Mouse (Mus musculus) limb, embryonic 15.5 days (tissue): ENCODE results near the gene Foxi3. TPM values are rescaled to one million over a fixed set of nuclear protein-coding genes. Genes with fewer than 3 reads are reported as not detected.

Source experiments
- ATAC-seq: fragments of 200-750 bp; cut with Nextera tagmentation; 2 replicates; pipeline ENCODE4 v1.8.0; 2017; ENCODE audit warnings: low read depth, moderate TSS enrichment; ENCODE audit not compliant: insufficient number of reproducible peaks, low FRiP score, low TSS enrichment
- H3K27ac ChIP-seq: fragments of 300-500 bp; sonication (generic); 2 replicates; pipeline ENCODE4 v1.5.1; 2015; ENCODE audit warnings: moderate library complexity, mild to moderate bottlenecking, inconsistent platforms
- H3K27me3 ChIP-seq: fragments of 300-500 bp; sonication (generic); 2 replicates; pipeline ENCODE4 v1.6.1; 2015; ENCODE audit warnings: inconsistent platforms
- H3K36me3 ChIP-seq: fragments of 300-500 bp; sonication (generic); 2 replicates; pipeline ENCODE4 v1.6.1; 2015; ENCODE audit warnings: inconsistent platforms
- H3K4me1 ChIP-seq: fragments of 300-500 bp; sonication (generic); 2 replicates; pipeline ENCODE4 v1.6.1; 2015; ENCODE audit warnings: inconsistent platforms
- H3K4me2 ChIP-seq: fragments of 300-500 bp; sonication (generic); 2 replicates; pipeline ENCODE4 v1.6.1; 2015; ENCODE audit warnings: mild to moderate bottlenecking, inconsistent platforms
- H3K4me3 ChIP-seq: fragments of 300-500 bp; sonication (generic); 2 replicates; pipeline ENCODE4 v1.5.1; 2015; ENCODE audit warnings: mild to moderate bottlenecking, inconsistent platforms
- H3K9ac ChIP-seq: fragments of 300-500 bp; sonication (generic); 2 replicates; pipeline ENCODE4 v1.6.1; 2015; ENCODE audit warnings: inconsistent platforms
- H3K9me3 ChIP-seq: fragments of 300-500 bp; sonication (generic); 2 replicates; pipeline ENCODE4 v1.6.1; 2016; ENCODE audit warnings: inconsistent platforms
- WGBS: fragments of 180-500 bp; shearing (Covaris S2); methylation state at CpG from one replicate; pipeline ENCODE4 v1.1.7; 2015; 5-methylcytosine and 5-hydroxymethylcytosine counted together
- polyA plus RNA-seq: library from polyadenylated mRNA; unstranded; fragments of >200 nt; fragmentation: Nextera tagmentation; extraction: Ambion mirVana; gene quantifications from 2 replicates; pipeline ENCODE4 v1.2.1, GENCODE M21; 2015

Foxi3 gene
- polyA plus RNA-seq, 1 experiment from 2014 or later = 0.76 TPM

DNA sequence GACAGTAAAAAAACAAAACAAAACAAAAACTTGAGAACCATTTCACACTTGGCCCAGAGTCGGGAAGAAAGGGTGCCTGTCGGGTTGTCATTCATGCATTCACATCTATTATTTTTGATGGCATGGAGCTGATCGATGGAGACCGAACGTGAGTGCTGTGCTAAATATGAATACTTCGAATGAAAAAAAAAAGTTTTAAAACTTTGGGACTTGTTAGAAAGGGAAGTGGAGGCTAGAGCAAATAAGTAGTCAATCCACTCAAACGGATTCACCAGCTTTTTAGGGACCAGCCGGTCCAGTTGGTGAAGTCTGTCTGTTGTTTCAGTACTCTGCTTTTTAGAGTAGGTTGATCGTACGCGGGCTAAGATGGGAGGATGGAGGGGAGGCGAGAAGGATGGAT is 490 bp upstream of the Foxi3 start:
- no peak for ATAC-seq
- WGBS = under 1% methylated on average over 12 of the region's 12 CpGs

DNA sequence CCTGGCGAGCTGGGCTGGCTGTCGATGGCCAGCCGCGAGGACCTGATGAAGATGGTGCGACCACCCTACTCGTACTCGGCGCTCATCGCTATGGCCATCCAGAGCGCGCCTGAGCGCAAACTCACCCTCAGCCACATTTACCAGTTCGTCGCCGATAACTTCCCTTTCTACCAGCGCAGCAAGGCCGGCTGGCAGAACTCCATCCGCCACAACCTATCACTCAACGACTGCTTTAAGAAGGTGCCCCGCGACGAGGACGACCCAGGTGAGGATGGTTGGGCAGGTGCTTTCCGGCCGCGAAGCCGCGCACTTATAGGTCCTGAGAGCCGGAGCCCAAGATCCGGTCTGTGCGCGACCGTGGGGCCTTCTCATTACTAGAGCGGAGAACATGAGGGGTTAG is 605 bp downstream of the Foxi3 start:
- Histone ChIP-seq H3K36me3 (no peaks in the 10 kb centered on the region), H3K4me3 (peak overlapping the region; percentile 46), H3K9me3 (no peaks in the 10 kb centered on the region), H3K27me3 (peaks cover 78% of the 10 kb centered on the region), H3K9ac (no peak overlapping the region), H3K27ac (no peak overlapping the region), H3K4me1 (peaks cover 13% of the 10 kb centered on the region), H3K4me2 (peak overlapping the region; percentile 91)
- ATAC-seq = no peak
- WGBS = 1% methylated on average over 34 of the region's 34 CpGs

More for the DNA sequence above, 490 bp upstream of the Foxi3 start:
- no peaks in the 10 kb centered on the region for H3K36me3 ChIP-seq
- H3K27me3 ChIP-seq = peaks cover 75% of the 10 kb centered on the region
- H3K9ac ChIP-seq = peak overlapping the region; percentile 3; the same call in 1 of the 2 replicates
- no peaks in the 10 kb centered on the region for H3K9me3 ChIP-seq
- peak overlapping the region; percentile 46 for H3K4me3 ChIP-seq
- H3K27ac ChIP-seq = no peak overlapping the region
- H3K4me1 ChIP-seq = peaks cover 13% of the 10 kb centered on the region
- peak overlapping the region; percentile 91 for H3K4me2 ChIP-seq

DNA sequence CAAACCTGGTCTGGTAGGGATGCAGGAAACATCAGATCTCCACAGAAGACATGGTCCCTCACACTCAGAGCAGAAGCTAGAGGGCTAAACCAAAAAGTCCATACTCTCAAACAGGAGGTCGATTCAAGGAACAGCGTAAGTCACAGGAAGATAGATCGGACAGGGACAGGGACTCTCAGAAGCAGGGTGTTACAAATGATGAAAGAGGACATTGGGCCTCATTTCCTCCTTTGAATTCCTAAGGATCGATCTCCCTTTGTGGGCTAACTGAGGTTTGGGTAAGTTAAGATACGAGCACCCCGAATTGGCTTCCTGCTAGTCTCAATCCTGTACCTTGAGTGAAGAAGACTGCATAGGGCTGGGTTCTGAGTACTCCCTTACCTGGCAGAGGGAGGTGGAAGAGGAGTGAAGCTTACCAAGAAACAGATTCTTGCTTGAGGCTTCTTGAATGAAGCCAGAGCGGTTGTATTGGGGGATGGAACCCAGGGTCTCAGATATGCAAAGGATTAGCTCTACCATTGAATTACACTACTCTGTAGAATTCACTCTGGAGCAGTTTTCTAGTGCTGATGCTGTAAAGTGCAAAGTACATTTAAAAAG is 1.1 kb downstream of the Foxi3 start:
- Histone ChIP-seq H3K4me1 (peaks cover 13% of the 10 kb centered on the region), H3K9me3 (no peaks in the 10 kb centered on the region), H3K4me2 (peak overlapping the region; percentile 91), H3K9ac (no peak overlapping the region), H3K4me3 (peak overlapping the region; percentile 46), H3K27me3 (peaks cover 76% of the 10 kb centered on the region), H3K27ac (no peak overlapping the region), H3K36me3 (no peaks in the 10 kb centered on the region)
- 15% methylated on average over 7 of the region's 7 CpGs for WGBS
- no peak for ATAC-seq

DNA sequence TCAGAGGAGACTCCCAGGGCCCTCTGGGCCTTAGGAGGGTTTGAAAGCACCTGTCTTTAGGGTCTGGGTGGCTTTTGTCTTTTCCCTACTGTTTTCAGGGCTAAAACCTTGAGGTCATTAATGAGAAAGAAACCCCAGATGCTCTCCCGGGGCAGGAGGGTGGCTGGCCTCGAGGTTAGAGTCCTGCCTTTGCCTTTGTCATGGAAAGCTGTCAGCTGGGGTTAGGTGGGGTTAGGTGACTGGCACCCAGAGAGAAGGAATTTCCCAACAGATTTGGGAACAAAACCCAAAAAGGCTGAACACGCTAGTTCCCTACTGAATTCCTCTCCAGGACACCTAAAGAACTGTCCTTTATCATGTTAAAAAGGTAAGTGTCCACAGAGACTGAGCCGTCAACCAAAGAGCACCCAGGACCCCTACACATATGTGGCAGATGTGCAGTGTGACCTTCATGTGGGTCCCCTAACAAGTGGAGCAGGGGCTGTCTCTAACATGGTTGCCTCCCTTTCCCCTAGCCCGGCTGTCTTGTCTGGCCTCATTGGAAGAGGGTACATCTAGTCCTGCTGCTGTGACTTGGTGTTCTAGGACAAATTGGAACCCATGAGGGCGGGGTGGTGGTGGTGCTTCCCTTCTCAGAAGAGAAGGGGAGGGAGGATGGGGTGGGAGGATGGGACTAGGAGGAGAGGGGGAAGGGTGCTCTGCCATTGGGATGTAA is 7.9 kb downstream of the Foxi3 start:
- peaks cover 45% of the 10 kb centered on the region for H3K27me3 ChIP-seq

DNA sequence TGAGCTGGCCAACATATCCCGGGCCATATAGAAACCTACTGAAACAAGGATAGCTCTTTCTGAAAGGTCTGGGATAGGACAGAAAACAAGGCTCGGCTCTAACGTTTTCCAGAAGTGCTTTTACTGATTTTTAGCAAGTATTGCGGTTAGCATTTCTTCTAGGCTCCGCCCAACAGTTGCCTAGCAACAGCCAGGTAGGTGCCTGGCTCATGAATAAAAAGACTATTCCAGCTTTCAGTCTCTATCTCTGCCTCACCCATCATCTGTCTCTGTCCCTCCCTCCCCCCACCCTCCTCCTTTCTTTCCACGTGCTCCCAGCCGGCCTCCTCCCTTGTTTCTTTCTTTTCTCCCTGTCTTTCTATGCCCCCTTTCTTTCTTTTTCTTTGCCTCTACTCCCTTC is 9.4 kb downstream of the Foxi3 start:
- H3K27me3 ChIP-seq = peaks cover 32% of the 10 kb centered on the region
- H3K4me1 ChIP-seq = peaks cover 10% of the 10 kb centered on the region
- 28% methylated on average over 7 of the region's 7 CpGs for WGBS
- no peak overlapping the region for H3K4me3 ChIP-seq
- ATAC-seq = no peak
- H3K4me2 ChIP-seq = no peak overlapping the region
- H3K9ac ChIP-seq = no peak overlapping the region
- H3K9me3 ChIP-seq = no peaks in the 10 kb centered on the region
- H3K36me3 ChIP-seq = no peaks in the 10 kb centered on the region
- H3K27ac ChIP-seq = no peak overlapping the region

More for the DNA sequence above, 7.9 kb downstream of the Foxi3 start:
- no peak overlapping the region for H3K4me3 ChIP-seq
- WGBS = 38% methylated on average over 6 of the region's 6 CpGs
- no peak overlapping the region for H3K4me2 ChIP-seq
- H3K36me3 ChIP-seq = no peaks in the 10 kb centered on the region
- no peak overlapping the region for H3K9ac ChIP-seq
- H3K27ac ChIP-seq = no peak overlapping the region
- ATAC-seq = no peak
- no peaks in the 10 kb centered on the region for H3K9me3 ChIP-seq
- H3K4me1 ChIP-seq = peaks cover 10% of the 10 kb centered on the region

DNA sequence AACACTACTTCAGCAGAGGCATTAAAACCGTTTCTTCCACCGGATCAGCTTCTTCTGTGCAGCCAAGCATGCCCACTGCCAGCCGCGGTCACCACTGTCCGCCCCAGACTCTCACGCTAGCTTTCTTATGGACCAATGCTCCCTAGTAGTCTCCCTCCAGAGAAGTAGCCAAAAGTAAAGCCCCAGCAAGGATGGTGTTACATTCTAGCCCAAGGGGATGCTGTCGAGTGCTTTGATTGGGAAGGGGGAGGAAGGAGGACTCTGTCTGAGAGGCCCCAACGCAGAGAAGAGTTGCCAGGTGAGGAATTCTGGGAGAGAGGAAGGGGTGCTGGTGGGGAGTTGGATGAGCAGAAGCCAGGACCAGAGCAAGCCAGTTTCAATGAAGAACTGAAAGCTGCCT is 11.1 kb downstream of the Foxi3 start:
- peak overlapping the region; percentile 19 for H3K4me3 ChIP-seq
- H3K36me3 ChIP-seq = no peaks in the 10 kb centered on the region
- no peak overlapping the region for H3K27ac ChIP-seq
- peaks cover 10% of the 10 kb centered on the region for H3K4me1 ChIP-seq
- H3K4me2 ChIP-seq = peak overlapping the region; percentile 43
- H3K9ac ChIP-seq = no peak overlapping the region
- WGBS = 2% methylated on average over 8 of the region's 8 CpGs
- no peaks in the 10 kb centered on the region for H3K9me3 ChIP-seq
- H3K27me3 ChIP-seq = peaks cover 26% of the 10 kb centered on the region
- no peak for ATAC-seq

DNA sequence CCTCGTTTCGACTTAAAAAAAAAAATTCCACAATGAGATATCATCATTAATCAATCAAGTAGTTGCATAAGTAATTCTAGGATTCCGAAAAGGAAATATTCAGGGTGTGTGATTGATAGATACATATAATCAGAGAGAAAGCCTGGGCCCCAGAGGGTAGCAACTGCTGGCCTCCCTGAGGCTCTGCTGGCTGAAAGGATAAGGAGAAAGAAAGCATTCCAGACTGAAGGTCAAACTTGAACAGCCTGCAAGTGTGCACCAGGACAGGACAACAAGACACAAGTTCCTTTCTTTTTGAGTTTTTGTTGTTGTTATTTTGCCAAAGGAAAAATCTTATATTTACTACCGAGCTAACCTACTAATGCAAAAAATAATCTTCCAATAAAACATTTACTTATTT is 12.0 kb downstream of the Foxi3 start:
- WGBS = 55% methylated on average over 4 of the region's 4 CpGs
- Histone ChIP-seq H3K4me2 (no peak overlapping the region), H3K9ac (no peak overlapping the region), H3K27me3 (peaks cover 20% of the 10 kb centered on the region), H3K36me3 (no peaks in the 10 kb centered on the region), H3K9me3 (no peaks in the 10 kb centered on the region), H3K27ac (no peak overlapping the region), H3K4me1 (peaks cover 10% of the 10 kb centered on the region), H3K4me3 (no peak overlapping the region)
- no peak for ATAC-seq

DNA sequence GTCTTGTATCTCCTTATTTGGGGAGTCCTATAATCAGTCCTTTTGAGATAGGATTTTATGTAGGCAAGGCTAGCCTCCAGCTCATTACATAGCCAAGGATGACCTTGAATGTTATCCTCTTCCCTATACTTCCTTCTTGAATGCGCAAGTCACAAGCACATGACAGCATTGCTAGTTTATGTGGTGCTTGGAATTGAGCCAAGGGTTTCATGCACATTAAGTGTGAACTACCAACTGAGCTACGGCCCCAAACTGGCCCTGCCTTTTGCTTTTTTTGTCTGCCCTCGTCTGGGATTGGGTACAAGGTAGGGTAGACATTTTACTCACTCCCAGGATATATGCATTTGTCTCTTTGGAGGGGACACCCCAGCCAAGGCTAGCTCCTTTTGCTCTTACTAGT is 16.7 kb downstream of the Foxi3 start:
- Histone ChIP-seq H3K4me1 (peaks cover 3% of the 10 kb centered on the region; the same call in 1 of the 2 replicates), H3K9ac (no peak overlapping the region), H3K4me3 (no peak overlapping the region), H3K36me3 (no peaks in the 10 kb centered on the region), H3K27me3 (no peaks in the 10 kb centered on the region), H3K9me3 (no peaks in the 10 kb centered on the region), H3K4me2 (no peak overlapping the region), H3K27ac (no peak overlapping the region)
- no peak for ATAC-seq
- WGBS = 38% methylated on average over 3 of the region's 3 CpGs

DNA sequence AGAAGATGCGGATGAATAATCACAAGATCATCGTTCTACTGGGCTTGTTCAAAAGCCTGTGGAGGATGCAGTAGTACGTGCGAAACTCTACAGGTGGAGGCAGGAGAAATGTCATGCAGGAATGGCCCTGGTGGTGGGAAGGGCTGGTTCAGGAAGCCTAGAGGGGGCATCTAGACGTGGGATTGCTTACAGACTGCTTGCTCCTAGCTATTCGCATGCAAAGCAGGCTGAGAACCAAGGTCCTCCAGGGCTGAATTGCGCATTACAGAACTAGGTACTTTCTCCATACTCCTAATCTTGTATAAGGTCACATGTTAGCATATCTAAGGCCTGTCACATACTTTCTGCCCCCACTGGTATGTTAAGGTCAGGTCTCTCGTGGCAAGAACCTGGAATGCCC is 24.7 kb downstream of the Foxi3 start:
- ATAC-seq = no peak
- H3K4me2 ChIP-seq = no peak overlapping the region
- H3K27me3 ChIP-seq = no peaks in the 10 kb centered on the region
- no peak overlapping the region for H3K4me3 ChIP-seq
- H3K4me1 ChIP-seq = no peaks in the 10 kb centered on the region
- no peaks in the 10 kb centered on the region for H3K9me3 ChIP-seq
- WGBS = 79% methylated on average over 8 of the region's 8 CpGs
- no peak overlapping the region for H3K9ac ChIP-seq
- H3K27ac ChIP-seq = no peak overlapping the region
- H3K36me3 ChIP-seq = no peaks in the 10 kb centered on the region

DNA sequence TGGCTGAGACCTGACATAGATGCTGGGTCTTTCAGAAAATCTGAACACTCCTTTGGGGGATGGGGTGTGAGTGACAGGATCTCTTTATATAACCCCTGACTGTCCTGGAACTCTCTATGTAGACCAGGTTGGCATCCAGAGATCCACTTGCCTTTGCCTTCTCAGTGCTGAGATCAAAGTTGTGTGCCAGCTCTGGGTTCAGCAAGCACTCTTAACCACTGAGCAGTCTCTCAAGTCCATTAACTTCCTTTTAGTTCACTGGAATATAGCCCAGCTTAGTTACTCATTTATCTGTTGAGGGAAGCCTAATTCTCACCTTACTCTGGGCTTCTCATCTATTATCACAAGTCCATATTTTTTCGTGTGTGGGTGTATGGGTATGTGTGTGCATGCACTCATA is 26.1 kb downstream of the Foxi3 start:
- Histone ChIP-seq H3K27me3 (no peaks in the 10 kb centered on the region), H3K4me1 (no peaks in the 10 kb centered on the region), H3K27ac (no peak overlapping the region), H3K9me3 (no peaks in the 10 kb centered on the region), H3K4me3 (no peak overlapping the region), H3K9ac (no peak overlapping the region), H3K36me3 (no peaks in the 10 kb centered on the region), H3K4me2 (no peak overlapping the region)
- WGBS = 67% methylated on average over 1 of the region's 1 CpGs
- no peak for ATAC-seq

DNA sequence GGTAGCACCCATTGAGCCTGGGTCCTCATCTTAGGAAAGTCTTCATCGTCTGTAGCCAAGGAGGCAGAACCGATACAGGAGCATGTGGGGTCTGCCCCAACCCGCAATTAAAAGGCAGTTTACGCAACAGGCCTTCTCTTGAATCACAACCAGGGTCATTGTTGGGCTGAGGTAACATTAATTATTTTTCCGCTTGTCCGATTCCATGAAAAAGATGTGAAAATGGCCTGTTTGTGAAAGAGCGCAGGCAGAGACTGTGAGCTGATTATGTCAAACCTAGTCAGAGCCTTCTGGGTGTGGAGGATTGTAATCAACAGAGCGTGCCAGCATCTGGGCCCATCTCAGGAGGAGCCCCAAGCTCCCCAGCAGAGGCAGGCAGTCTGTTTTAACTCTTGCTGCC is 30.4 kb downstream of the Foxi3 start:
- H3K4me2 ChIP-seq = no peak overlapping the region
- H3K36me3 ChIP-seq = no peaks in the 10 kb centered on the region
- H3K9ac ChIP-seq = no peak overlapping the region
- H3K27ac ChIP-seq = no peak overlapping the region
- no peak overlapping the region for H3K4me3 ChIP-seq
- 62% methylated on average over 8 of the region's 8 CpGs for WGBS
- no peak for ATAC-seq
- no peaks in the 10 kb centered on the region for H3K27me3 ChIP-seq
- H3K9me3 ChIP-seq = no peaks in the 10 kb centered on the region
- no peaks in the 10 kb centered on the region for H3K4me1 ChIP-seq

DNA sequence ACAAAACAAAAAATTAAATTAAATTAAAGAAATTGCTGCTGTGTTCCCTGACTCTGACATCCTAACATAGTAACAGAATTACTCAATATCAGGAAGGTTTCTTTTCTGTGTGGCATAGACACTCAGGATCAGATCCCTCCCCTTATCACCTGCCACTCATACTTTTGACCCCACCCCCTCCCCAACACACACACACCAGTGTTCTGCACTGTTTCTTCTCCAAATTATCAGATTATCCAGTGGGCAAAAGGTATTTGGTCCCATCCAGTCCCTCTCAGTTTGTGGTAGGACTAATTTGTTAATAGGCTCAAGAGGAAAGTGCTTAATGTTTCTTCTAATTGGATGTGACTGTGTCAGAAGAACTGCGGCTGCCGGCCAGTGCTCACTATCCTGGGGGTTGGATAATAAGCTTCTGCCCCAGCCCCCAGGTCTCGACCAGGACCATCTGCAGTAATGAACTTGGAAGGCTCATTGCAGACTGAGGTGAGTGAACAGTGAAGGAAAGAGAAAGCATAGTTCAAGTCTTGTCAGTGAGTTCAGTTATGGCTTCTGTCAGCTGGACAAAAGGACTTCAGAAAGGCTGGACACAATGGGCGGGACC is 39.9 kb downstream of the Foxi3 start:
- Histone ChIP-seq H3K9me3 (no peaks in the 10 kb centered on the region), H3K4me3 (no peak overlapping the region), H3K4me2 (no peak overlapping the region), H3K27me3 (no peaks in the 10 kb centered on the region), H3K9ac (no peak overlapping the region), H3K27ac (no peak overlapping the region), H3K36me3 (no peaks in the 10 kb centered on the region), H3K4me1 (no peaks in the 10 kb centered on the region)
- no peak for ATAC-seq
- WGBS = 46% methylated on average over 4 of the region's 4 CpGs
